Mouse (Mus musculus) mouse trophoblast stem cell (cell line): ENCODE results near the gene Gm9747.

Source experiments
- in situ Hi-C, 2 experiments: fragments of 300-500 bp; cut with MseI, MboI; formaldehyde crosslinking; loops; 2 replicates in 1 of 2; 3 replicates in 1 of 2; pipeline ENCODE4 v1.15.1; 2025

Gene Gm9747

DNA sequence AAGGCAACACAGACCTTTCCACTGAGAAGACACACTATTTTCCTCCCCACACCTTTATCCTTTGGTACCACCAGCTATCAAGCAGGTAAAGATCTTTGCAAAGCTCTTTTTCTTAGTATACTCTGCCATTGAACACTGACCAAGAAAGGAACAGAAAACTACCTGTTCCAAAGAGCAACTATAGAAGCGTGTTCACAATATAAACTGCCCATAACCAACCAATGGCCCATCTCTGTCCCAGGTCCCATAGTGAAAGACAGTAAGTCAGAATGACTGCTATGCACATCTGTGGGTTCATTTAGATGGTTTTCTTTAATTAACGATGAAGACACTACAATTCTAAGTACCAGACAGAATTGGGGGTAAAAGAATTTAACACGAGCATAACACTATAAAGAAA is at the start of gene Gm9747:
Gene Gm9747 (plus strand): TSS at position 301 of the 400 bp plus-strand sequence.
- in situ Hi-C loops, result no loop called here

DNA sequence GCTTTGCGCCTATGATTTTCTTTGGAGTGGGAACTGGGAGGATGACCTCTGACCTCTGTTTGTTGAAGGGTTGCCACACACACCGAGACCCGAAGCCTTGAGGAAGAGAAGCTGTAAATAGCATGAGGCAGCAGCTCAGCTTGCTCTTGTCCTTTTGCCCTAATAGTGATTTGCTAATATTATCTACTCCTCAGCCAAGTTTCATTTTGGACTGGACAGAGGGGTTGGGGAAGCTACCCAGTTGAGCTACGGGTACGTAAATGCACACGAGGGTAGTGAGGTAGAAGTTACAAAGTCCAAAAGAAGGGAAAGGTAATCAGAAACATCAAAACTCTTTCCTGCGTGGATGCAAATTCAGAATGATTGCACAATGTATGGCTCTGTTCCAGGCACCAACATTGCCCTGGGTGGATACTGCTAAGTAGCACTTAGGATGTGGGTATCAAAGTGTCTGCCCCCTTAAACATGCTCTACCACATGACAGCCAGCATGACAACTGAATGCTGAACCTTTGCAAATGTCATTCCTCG is 48.9 kb upstream of the Gm9747 start:
- in situ Hi-C loops, result no loop called here

DNA sequence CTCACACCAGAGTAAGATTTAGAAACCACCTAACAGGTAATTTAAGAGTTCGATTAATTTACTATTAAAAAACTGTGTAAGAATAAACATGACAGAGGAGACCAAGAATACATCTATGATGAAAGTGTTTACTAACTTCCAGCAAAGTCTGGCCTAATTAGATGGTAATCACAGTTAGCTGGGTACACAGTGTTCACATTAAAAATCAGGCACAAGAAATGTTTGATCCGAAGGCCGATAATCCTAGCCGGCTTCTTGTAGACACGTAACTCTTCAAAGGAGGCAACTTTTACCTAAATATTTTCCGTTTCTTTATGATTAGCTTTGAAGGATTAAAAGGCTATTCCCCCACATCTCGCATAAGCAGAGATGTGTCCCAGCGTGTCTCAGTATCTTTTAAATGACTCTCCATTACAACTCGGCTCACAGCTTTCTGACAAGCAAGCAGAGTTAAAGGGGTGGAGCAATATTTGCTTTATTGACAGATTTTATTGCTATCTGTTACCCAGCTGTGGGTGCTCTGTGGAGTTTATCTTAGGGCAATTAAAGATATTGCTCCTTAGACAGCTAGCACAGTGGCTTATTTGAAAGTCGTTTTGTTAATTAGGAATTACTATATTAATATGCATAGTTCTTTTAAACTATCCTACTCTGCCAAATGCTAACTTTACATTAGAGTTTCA is 44.2 kb upstream of the Gm9747 start:
- in situ Hi-C loops, result no loop called here

DNA sequence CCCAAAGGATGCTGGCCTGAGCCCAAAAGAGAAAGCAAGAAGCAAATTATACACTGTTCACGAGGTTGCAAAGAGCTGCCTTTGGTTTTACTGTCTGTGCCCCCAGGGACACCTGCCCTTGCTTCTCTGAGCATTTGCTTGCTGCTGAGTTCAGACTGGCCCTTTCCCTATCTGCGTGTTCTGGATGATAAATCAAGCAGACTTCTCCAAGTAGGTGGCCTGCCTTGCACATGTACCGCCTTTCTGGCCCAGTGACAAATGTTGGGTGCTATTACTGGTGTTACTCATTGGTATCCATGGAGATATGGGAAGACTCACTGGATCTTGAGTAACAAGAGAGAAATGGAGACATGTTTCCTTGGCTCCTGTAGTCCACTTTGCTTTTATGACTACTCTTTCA is 43.4 kb upstream of the Gm9747 start:
- in situ Hi-C loops, result no loop called here

DNA sequence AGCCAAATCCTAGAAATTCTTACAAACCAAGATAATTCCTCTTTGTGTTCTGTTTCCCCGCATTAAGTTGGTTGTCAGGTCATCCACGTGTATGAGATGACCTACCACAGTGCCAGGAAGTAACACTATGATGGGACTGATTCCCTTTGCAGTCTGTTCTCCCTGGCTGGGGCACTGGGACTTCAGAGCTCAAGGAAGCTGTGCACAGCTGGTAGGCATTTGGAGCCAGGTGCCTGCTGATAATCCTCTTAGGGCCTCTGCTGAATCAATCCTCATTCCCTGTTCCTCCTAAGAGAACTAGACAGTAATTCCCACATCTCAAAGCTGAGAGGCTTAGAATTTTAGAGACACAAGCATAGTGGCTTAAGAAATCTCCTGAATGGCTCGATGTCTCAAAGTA is 41.3 kb upstream of the Gm9747 start:
- in situ Hi-C loops, result no loop called here

DNA sequence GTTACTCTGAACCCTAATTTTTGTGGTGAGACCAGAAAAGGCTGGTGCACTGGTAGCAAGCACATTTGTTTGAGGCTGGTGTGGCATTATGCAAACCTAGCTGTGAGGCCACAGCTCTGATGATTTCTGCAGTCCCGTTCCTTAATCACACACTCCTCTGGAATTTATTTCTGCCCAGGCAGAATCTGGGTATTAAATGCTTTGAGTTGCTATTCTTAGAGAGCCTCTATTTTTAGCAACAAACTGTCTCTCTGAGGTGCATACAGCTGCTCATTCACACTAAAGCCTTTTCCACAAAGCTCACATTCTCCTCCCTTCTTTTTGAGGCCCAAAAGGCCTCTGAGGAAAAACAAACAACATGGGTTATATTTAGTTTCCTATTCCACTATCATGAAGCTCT is 33.0 kb upstream of the Gm9747 start:
- in situ Hi-C loops, result no loop called here

DNA sequence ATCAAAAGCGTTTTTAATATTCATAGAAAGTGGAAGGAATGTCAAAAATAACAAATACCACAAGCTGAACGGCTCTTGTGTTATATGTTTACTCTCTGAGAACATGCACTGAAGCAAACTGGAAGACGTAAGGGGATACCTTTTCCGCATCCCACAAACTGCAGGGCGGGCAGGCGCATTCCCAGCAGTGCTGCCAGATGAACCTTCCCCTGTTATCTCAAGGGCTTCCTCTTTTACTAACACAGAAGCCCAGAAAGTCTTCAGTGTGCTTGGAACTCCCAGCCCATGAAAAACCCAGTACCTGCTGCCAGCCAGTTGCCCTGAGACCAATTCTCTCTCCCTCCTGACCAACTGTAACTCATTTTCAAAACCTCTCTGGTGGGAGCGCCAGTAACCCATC is 32.3 kb upstream of the Gm9747 start:
- in situ Hi-C loops, result no loop called here

DNA sequence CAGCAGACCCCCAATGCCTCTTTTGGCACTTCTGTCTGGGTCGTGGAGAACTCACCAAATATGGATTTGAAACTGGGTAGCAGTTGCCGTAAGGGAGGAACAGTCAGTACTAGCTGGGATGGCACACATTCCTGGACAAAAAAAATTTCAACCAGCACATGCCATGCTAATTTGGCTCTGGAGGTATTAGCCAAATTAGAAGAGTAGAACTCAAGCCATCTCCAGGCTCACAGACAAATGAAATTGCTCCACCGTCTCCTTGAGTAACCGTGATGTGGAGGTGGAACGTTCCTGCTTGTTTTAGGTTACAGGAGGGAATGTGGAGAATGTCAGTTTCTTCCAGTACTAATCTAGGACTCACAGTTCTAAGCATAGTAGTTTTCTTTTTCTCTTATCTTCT is 25.4 kb upstream of the Gm9747 start:
- in situ Hi-C loops, result no loop called here

DNA sequence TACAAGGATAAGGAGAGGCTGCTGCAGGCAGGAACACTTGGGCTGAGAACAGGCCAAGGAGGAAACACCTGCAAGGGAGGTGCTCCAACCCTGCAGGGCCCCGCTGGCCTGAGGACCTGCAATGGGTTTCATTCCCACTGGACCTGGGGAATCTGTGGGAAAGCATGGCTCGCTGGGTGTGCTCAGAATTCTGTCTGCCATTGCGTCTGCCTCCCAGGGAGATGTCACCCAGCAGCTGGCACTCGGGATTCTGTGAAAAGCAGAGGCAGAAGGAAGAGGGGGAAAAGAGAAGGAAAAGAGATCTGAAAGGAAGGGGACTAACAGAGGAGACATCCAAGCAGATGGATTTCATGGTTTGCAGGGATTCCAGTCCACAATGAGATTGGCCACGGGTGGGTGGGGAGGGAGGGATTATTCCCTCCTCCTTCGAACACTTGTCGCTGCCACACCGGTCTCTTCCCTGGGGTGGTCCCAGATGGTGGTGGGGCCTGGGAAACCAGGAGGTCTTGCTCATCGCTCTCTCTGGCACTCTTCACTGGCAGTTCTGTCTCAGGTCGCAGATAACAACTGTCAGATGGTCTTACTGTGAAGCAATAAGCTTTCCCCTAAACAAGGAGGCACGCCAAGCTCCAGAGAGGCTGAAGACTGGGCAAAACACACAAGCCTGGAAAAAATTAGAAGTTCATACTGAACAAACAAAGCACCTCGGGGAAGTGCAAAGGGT is 12.1 kb upstream of the Gm9747 start:
- in situ Hi-C loops, result no loop called here

DNA sequence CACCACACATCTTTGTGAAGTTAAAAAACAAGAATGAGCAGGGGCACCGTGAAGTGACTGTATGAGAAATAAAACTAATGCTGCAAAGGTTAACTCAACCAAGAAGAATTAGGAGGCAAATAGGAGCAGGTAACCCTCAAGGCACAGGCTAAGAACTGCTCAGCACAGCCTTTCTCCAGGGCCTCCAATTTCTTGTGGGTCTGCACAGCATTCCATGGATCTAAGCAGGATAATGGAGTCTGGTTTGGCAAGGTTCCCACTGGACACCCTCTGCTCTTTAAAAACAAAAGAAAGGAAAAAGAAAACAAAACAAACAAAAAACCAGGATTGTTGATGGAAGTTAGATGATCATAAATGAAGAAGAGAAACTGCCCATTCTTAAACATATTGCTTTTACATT is 11.4 kb upstream of the Gm9747 start:
- in situ Hi-C loops, result no loop called here

DNA sequence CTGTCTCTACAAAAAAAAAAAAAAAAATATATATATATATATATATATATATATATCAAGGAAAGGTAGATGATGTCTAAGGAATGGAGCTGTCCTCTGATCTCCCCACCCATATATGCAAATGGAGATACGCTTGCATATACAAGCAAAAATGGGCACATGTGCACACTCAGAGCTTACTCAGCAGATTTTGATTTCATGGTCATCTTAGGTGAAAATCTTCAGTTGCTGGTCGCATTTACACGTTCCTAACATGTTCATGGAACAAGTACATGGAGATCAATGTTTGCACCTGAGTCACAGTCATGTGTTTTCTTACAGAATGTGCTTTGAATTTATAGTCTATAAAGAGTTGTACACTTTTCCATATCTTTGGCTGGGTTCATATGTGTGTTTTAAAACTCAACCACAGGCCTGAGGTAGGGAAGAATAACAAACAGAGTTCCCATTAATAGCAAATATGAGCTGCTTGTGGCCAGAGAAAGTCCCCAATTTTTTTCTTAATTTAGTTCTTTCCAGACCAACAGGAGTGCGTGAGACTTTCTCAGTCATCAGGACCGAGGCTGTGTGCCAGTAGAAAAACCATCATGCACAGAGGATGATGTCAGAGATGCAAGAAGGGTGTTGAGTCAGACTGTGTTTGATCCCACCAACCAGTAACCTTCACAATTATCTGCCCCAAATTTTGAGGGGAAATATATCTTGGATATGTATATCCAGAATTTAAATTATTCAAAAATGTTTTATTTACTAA is 9.7 kb upstream of the Gm9747 start:
- in situ Hi-C loops, result no loop called here

DNA sequence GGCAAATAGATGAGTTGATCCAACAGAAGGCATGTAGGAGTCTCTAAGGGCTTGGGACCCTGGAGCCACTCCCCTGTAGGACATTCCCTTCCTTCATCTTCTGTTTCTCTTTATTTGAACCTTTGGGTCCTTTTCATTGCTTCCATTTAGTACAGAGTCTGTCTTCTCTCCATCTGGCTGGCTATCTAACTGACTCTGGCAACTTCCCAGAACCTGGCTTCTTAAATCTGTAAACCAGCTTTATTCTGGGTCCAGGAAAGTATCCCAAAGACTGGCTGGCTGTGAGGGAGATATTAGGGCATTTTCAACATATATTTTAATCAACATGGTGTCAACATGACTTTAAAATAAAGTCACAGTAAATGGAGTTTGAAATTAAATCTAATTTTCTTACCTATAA is 4.1 kb upstream of the Gm9747 start:
- in situ Hi-C loops, result no loop called here

DNA sequence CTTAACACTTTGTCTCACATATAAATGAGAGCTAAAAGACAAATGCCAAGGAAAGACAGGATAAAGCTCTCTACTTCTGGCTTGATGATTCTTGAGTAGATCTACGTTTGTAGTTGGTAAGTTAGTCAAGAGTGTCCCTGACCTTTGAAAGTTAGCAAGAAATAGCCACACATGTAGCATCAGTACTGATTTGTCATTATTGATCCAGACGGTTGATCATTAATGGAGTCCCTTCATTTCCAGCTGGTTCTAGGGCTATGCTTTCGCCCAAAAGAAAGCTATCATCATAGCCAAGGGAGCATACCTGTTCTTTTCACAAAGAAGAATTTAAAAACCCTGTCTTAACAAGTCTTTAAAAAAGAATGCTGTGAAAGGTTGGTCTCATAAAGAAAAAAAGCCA is 1.7 kb downstream of the Gm9747 start:
- in situ Hi-C loops, result no loop called here

DNA sequence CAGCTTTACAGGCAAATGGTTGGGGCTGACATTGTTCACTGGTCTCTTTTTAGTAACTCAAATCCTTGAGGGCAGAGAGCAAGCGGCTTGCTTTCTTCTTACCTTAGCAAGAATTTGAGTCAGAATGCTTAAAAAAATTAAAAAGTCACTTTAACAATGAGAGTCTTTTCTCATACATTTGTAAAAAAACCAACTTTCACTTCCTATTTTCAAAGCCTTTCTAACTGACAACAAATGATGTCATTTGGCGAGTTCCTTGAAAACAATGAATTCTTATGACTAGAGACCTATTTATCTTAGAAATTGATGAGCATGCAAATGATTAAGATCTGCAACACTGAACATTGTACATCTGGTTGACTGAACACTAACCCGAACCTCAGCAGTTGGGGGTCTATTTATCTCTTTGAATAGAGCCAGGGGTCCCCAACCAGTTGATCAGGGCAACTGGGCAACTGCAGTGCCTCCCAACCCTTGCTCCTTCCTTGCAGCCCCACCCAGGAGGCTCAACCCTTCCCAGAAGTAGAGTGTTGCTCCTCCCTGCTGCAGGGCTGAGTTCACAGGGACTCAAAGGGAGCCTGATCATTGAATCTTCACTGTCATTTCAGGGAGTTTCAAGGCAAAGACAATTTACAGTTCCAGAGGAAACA is 2.7 kb downstream of the Gm9747 start:
- in situ Hi-C loops, result no loop called here

DNA sequence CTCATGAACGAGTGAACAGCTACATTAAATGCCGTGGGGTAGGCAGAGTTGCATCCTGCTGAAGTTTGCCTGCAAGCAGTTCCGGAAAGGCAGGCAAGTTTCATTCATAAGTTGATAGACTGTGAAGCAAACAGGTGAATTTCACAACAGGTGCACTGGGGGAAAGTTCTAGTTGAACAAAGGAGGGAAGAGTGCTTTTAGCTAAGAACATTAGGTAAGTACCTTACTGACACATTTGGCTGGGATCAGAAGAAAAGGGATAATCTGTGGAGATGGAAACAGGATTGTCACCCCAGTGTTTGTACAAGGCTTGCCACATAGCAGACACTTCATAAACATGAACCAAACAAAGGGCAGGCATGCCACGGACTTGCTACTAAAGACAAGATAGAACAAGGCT is 5.3 kb downstream of the Gm9747 start:
- in situ Hi-C loops, result no loop called here

DNA sequence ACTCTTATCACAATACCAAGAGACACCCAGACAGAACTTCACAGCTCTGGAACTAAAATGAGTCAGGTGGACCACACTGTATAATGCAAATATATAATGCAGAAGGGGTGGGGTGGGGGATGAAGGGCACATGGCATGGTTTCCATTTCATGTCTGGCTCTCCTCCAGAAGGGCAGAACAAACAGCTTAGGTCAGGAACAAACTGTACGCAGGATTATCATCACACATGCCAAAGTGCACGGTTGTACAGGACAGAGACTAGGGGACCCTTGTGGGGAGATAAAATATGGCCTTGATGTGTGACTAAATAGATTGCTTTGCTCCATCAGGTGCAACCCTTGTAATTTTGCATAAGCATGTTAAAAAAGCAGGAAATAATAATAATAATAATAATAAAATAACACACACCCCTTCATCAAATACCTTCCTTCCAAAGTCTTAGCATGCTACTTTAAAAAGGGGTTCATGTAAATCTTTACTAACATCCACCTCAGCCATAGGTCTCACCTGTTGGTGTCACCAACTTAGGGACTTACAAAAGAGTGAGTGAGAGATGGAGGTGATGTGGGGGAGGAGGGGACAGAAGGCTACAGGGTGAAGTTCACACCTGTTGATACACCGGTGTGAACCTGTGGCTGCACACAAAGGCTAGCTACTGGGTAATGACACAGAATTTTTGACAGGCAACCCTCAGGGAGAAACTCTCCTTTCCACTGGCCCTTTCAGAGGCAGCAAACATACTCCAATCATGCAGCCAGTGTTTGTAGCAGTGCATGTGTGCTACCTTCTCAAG is 6.7 kb downstream of the Gm9747 start:
- in situ Hi-C loops, result no loop called here

DNA sequence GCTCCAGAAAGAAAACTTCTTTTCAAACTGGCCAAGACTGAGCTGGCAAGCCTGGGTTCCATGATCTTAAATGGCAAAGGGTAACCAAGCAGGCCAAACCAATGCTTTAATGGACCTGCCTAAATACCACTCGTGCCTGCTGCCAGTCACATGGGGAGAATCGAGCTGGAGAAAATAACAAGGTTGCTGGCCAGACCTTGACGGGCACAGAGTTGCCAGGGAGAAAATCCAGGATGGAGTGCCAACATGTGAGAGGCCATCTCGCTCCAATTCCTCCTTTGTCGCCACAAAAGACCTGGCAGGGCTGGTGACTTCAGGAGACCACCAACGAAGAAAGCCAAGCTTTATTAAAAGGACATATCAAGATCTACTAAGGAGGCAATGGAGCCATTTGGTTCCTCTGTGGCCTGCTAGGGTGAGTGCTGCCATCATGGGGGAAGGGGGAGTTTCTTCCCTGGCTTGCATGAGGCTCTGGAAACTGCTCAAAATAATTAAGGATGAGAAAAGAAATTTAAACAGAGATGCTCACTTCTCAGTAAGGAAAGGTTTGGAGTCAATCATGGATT is 10.4 kb downstream of the Gm9747 start:
- in situ Hi-C loops, result no loop called here

DNA sequence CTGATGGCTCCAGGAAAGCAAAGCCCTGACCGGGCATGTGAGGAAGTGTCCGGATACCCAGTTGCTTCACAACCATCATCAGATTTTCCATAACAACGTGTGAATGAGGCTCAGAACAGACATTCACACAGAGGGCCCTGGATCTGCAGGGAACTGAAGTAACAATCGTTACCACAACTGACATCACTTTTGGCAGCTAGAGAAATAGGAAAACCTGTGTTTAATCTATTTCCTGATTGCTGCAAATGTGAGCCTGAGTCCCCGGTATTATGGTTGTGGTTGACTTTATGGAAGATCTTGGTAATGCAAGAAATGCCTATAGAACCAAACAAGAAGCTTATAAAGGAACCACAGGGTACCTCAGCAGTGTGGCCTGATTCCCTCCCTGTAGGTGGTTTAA is 12.1 kb downstream of the Gm9747 start:
- in situ Hi-C loops, result no loop called here

DNA sequence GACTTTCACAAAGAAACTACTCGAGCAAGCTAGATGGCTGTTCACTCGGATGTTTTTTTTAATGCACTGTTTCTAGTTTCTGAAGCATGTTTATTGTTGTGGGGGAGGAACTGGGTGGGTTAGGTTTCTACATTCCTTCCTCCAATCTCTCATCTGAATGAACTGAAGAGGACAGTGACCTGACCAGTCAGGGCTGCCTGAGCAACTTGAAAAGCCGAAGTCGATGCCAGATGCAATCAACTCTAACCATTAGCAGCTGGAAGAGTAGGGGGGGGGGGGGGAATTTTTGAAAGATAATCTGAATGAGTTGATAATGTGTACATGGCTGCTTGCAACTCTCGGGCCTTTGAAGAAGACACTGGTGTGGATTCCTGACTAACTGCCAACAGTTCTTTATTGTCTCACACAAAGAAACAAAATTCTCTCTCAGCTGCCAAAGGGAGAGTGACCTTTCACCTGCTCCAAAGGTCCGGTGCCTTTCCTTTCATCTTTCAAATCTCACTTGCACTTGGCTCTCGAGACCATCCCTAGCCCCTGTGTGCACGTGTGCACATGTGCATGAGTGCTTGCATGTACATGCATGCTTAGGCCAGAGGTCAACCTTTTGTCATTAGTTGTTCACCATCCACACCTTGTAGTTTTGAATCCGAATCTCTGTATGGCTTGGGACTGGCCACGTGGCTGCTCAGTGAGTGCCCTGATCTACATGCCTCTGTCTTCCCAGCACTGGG is 14.5 kb downstream of the Gm9747 start:
- in situ Hi-C loops, result no loop called here

DNA sequence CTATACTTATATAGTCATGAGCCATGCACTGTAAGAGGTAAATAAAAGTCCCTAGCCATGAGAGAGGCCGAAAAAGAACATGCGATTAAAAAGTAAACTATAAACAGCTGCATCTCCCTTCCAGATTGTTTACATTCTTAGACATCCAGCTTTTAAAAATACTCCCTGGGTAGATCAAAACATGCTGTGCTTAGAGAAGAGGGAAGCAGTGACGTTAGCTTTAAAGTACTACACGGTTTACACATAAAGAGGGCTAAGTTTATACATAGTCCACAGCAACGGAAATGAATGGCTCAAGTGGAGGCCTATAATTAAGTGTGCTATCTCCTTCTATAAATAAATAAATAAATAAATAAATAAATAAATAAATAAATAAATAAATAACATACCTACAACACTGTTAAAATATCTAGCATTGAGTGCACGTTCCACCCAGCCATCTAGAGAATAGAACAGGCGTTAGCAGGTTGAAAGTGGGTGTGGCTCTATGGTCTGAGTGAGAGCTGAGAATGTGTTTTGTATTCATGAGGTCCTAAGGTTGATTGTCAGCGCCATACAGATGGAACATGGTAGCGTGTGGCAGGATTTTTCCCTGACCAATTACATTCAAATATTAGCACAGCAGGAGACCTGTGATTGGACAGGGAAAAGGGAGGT is 21.0 kb downstream of the Gm9747 start:
- in situ Hi-C loops, result no loop called here
